ENCODE assay signal across 21 mouse cellular contexts in genomic region chr1:107583958-107584376, GRCm38 (mm10). TPM values are rescaled to one million over a fixed set of nuclear protein-coding genes. Genes with fewer than 3 reads are reported as not detected.
DNase-seq lines count a peak whose midpoint lies in the region; ATAC-seq and TF ChIP-seq lines count a peak whose summit lies in the region.
"Had no signal": no experiment of that assay in that cellular context is flagged by ENCODE, and none has a peak within 500 bp of the region (broad histone marks: within the 10 kb centered on the region; RNA-seq: fewer than 3 reads in every experiment).

No protein-coding gene starts in this region.

- no peaks in the 10 kb centered on the region for H3K9me3 ChIP-seq in liver, embryonic 12.5 days (replicated peaks)
- no peaks in the 10 kb centered on the region for H3K9me3 ChIP-seq in MEL (replicated peaks; ENCODE audit: insufficient read depth, low read length)
- H3K9me3 ChIP-seq: embryonic facial prominence, embryonic 13.5 days; heart, embryonic 10.5 days; limb, embryonic 13.5 days; neural tube, embryonic 13.5 days had no signal

- no peak overlapping the region for H3K27ac ChIP-seq in liver, adult 2 months (replicated peaks; ENCODE audit: insufficient read depth, low read depth, low read length)
- H3K27ac ChIP-seq in liver, embryonic 12.5 days = no peak overlapping the region
- no peak overlapping the region for H3K27ac ChIP-seq in MEL (ENCODE audit: control insufficient read depth, low read depth, low read length)
- H3K27ac ChIP-seq: embryonic facial prominence, embryonic 13.5 days; heart, embryonic 10.5 days; limb, embryonic 13.5 days had no signal

- DNase-seq in liver, adult 2 months (ENCODE audit: extremely low read depth, low read depth, low spot score) = peak; percentile 33
- peak; percentile 40 for DNase-seq in MEL (ENCODE audit: low read depth, low spot score)
- no peak for DNase-seq in frontal cortex, postnatal 10 days (ENCODE audit: low spot score in 2 of 2)
- no peak for DNase-seq in adrenal gland, postnatal 4 days (ENCODE audit: low spot score in 2 of 2)
- DNase-seq in retina, embryonic 14.5 days (ENCODE audit: low spot score) = no peak
- DNase-seq: adrenal gland, adult 8-10 months; cerebellum, adult 8-10 months; heart, postnatal 4 days; kidney, adult 18-20 months; kidney, postnatal 10 days; layer of hippocampus, adult 9-11 months; lung, adult 18-20 months; lung, postnatal 4 days; right cerebral cortex, postnatal 4 days had no signal

- H3K36me3 ChIP-seq in liver, adult 2 months (ENCODE audit: control insufficient read depth, insufficient read depth, low read length) = no peaks in the 10 kb centered on the region
- H3K36me3 ChIP-seq in liver, embryonic 12.5 days = no peaks in the 10 kb centered on the region
- no peaks in the 10 kb centered on the region for H3K36me3 ChIP-seq in MEL (ENCODE audit: control insufficient read depth in 1 of 2, insufficient read depth in 2 of 2, low read length in 2 of 2)
- H3K36me3 ChIP-seq: embryonic facial prominence, embryonic 13.5 days; heart, embryonic 10.5 days; limb, embryonic 13.5 days; neural tube, embryonic 13.5 days had no signal

- ATAC-seq in liver, embryonic 12.5 days = no peak
- peak; percentile 82 for ATAC-seq in megakaryocyte, adult 5-6 weeks (ENCODE audit: poor library complexity, severe bottlenecking)
- ATAC-seq: CD4-positive, CD25-positive, alpha-beta regulatory T cell, adult 4 months had no signal

- no peaks in the 10 kb centered on the region for H3K27me3 ChIP-seq in liver, adult 2 months (ENCODE audit: control insufficient read depth, insufficient read depth, low read length)
- no peaks in the 10 kb centered on the region for H3K27me3 ChIP-seq in liver, embryonic 12.5 days (replicated peaks)
- no peaks in the 10 kb centered on the region for H3K27me3 ChIP-seq in MEL (ENCODE audit: control insufficient read depth in 1 of 2, insufficient read depth in 2 of 2, low read length in 2 of 2)
- H3K27me3 ChIP-seq: embryonic facial prominence, embryonic 13.5 days; limb, embryonic 13.5 days; neural tube, embryonic 13.5 days had no signal

- no peaks in the 10 kb centered on the region for H3K4me1 ChIP-seq in liver, adult 2 months (ENCODE audit: control insufficient read depth, insufficient read depth, low read length)
- no peaks in the 10 kb centered on the region for H3K4me1 ChIP-seq in liver, embryonic 12.5 days
- no peaks in the 10 kb centered on the region for H3K4me1 ChIP-seq in MEL (ENCODE audit: control insufficient read depth in 1 of 2, insufficient read depth in 2 of 2, low read length in 2 of 2)
- H3K4me1 ChIP-seq: embryonic facial prominence, embryonic 13.5 days; heart, embryonic 10.5 days; limb, embryonic 13.5 days; neural tube, embryonic 13.5 days had no signal

- H3K9ac ChIP-seq in liver, adult 2 months (ENCODE audit: low read depth, low read length) = no peak overlapping the region
- H3K9ac ChIP-seq in liver, embryonic 12.5 days = no peak overlapping the region
- no peak overlapping the region for H3K9ac ChIP-seq in MEL (ENCODE audit: control insufficient read depth, low read depth, low read length, poor library complexity, severe bottlenecking)
- H3K9ac ChIP-seq: embryonic facial prominence, embryonic 13.5 days; limb, embryonic 13.5 days; neural tube, embryonic 13.5 days had no signal

- no peak for TF ChIP-seq EP300 in MEL (IDR thresholded peaks at IDR 0.05; ENCODE audit: low read depth in 1 of 2, low read length in 2 of 2)

- TF ChIP-seq CTCF in liver, adult 2 months (IDR thresholded peaks at IDR 0.05; ENCODE audit: low read depth, low read length) = no peak
- TF ChIP-seq CTCF in MEL (IDR thresholded peaks at IDR 0.05 in 2 of 3, conservative IDR thresholded peaks at IDR 0.05 in 1 of 3; ENCODE audit: control insufficient read depth in 1 of 3, insufficient read depth in 1 of 3, low read depth in 2 of 3, low read length in 3 of 3, poor library complexity in 1 of 3, severe bottlenecking in 1 of 3) = no peak

- TF ChIP-seq RAD21 in MEL (IDR thresholded peaks at IDR 0.05; ENCODE audit: low read depth, low read length) = no peak

- no peaks in the 10 kb centered on the region for H3K79me2 ChIP-seq in liver, adult 2 months (ENCODE audit: control insufficient read depth, insufficient read depth, low read length)
- H3K79me2 ChIP-seq in MEL (ENCODE audit: control insufficient read depth, insufficient read depth, low read length, poor library complexity) = no peaks in the 10 kb centered on the region

- no peak for TF ChIP-seq POLR2A in liver, adult 2 months (IDR thresholded peaks at IDR 0.05; ENCODE audit: extremely low read depth, insufficient read depth, low read length)
- no peak for TF ChIP-seq POLR2A in MEL (IDR thresholded peaks at IDR 0.05; ENCODE audit: control insufficient read depth in 1 of 2, insufficient read depth in 1 of 2, low read depth in 1 of 2, low read length in 2 of 2, poor library complexity in 1 of 2)

- no peak overlapping the region for H3K4me3 ChIP-seq in liver, adult 2 months (ENCODE audit: insufficient read depth, low read depth, low read length)
- H3K4me3 ChIP-seq in liver, embryonic 12.5 days = no peak overlapping the region
- no peak overlapping the region for H3K4me3 ChIP-seq in MEL (ENCODE audit: control insufficient read depth in 1 of 2, insufficient read depth in 1 of 2, low read depth in 2 of 2, low read length in 2 of 2)
- H3K4me3 ChIP-seq: embryonic facial prominence, embryonic 13.5 days; heart, embryonic 10.5 days; limb, embryonic 13.5 days; neural tube, embryonic 13.5 days had no signal

- H3K4me2 ChIP-seq in liver, embryonic 12.5 days = no peak overlapping the region
- H3K4me2 ChIP-seq: embryonic facial prominence, embryonic 13.5 days; limb, embryonic 13.5 days; neural tube, embryonic 13.5 days had no signal

- 52% methylated on average over 1 of the region's 1 CpGs for WGBS in liver, adult 2 months
- WGBS in liver, embryonic 12.5 days (ENCODE audit: insufficient replicate concordance) = 18% methylated on average over 1 of the region's 1 CpGs

TF ChIP-seq in MEL, 35 proteins besides CTCF, POLR2A, EP300 and RAD21:
- TF ChIP-seq GABPA (IDR thresholded peaks at IDR 0.05; ENCODE audit: low read depth, low read length) = no peak
- peak; percentile 25; the same call in 1 of the 2 replicates for TF ChIP-seq ETS1 (IDR thresholded peaks at IDR 0.05; ENCODE audit: low read depth, low read length)
- TF ChIP-seq JUND (IDR thresholded peaks at IDR 0.05; ENCODE audit: low read depth, low read length) = no peak
- TF ChIP-seq POLR2AphosphoS2 (IDR thresholded peaks at IDR 0.05; ENCODE audit: low read length) = no peak
- TF ChIP-seq ELF1 (IDR thresholded peaks at IDR 0.05; ENCODE audit: low read depth, low read length) = no peak
- TF ChIP-seq MEF2A (IDR thresholded peaks at IDR 0.05; ENCODE audit: extremely low read depth, insufficient replicate concordance, low read depth, low read length, poor library complexity, severe bottlenecking) = no peak
- TF ChIP-seq GATA1 (IDR thresholded peaks at IDR 0.05; ENCODE audit: low read depth, low read length) = no peak
- TF ChIP-seq TBP (IDR thresholded peaks at IDR 0.05; ENCODE audit: low read depth, low read length) = no peak

RNA-seq across cellular contexts. Expression of gene Serpinb8, which starts 5.8 kb away (rescaled TPM):
- total RNA-seq in liver, adult 2 months (2014; rRNA removed) = 3.5 and 7.4 TPM in 2 replicates
- 2.1 and 2.5 TPM in 2 replicates for polyA plus RNA-seq in liver, adult 2 months (2012; rRNA removed)
- 0.29 and 0.35 TPM in 2 replicates for polyA plus RNA-seq in liver, embryonic 12.5 days (2016; fragmentation: Nextera tagmentation; extraction: Ambion mirVana)
- total RNA-seq in MEL (2012; rRNA removed) = not detected in 2 replicates
- not detected for polyA plus RNA-seq in MEL (2012; ENCODE audit: insufficient read depth in 1 of 2, insufficient read length in 2 of 2, low read depth in 1 of 2, low replicate concordance in 2 of 2, missing spikeins in 1 of 2)
- 1.5 and 2.1 TPM in 2 replicates for total RNA-seq in megakaryocyte, adult 5-6 weeks (2015)
- total RNA-seq in megakaryocyte, adult 5-6 weeks (2017) = 0.49 and 1.4 TPM in 2 replicates
- total RNA-seq in adrenal gland, postnatal 4 days (2021) = 1 to 10 TPM; 3.7 to 4.7 TPM
- polyA plus RNA-seq: CD4-positive, CD25-positive, alpha-beta regulatory T cell, adult 4 months had no signal

Comparison
In these comparisons a context has a peak if more than half of its experiments do, and no peak if none do; other contexts are left out.
1. DNase-seq: peak in liver, adult 2 months (single experiment) and MEL (single experiment); none in frontal cortex, postnatal 10 days (0 of 2), adrenal gland, postnatal 4 days (0 of 2) and retina, embryonic 14.5 days (single experiment).